Mouse (Mus musculus) stomach, postnatal 0 days (tissue): ENCODE results near the gene E130114P18Rik. TPM values are rescaled to one million over a fixed set of nuclear protein-coding genes. Genes with fewer than 3 reads are reported as not detected.

Experiments
- ATAC-seq: fragments of 200-750 bp; cut with Nextera tagmentation; 2 replicates; pipeline ENCODE4 v1.8.0; 2017; ENCODE audit not compliant: low FRiP score, low TSS enrichment
- DNase-seq: peaks from one replicate; pipeline ENCODE4 v3.0.0-alpha.2; 2016; ENCODE audit warnings: low spot score
- H3K27ac ChIP-seq: fragments of 300-500 bp; sonication (generic); replicated peaks from 2 replicates; pipeline ENCODE4 v1.5.1; 2014; ENCODE audit warnings: mild to moderate bottlenecking, control low read depth
- H3K27me3 ChIP-seq: fragments of 300-500 bp; sonication (generic); 2 replicates; pipeline ENCODE4 v1.6.1; 2014; ENCODE audit warnings: low read length; ENCODE audit not compliant: control insufficient read depth, insufficient read depth
- H3K36me3 ChIP-seq: fragments of 300-500 bp; sonication (generic); 2 replicates; pipeline ENCODE4 v1.6.1; 2014; ENCODE audit warnings: low read length, mixed read lengths; ENCODE audit not compliant: control insufficient read depth, insufficient read depth
- H3K4me1 ChIP-seq: fragments of 300-500 bp; sonication (generic); replicated peaks from 2 replicates; pipeline ENCODE4 v1.6.1; 2014; ENCODE audit warnings: antibody characterized with exemption; ENCODE audit not compliant: control insufficient read depth, insufficient read depth
- H3K4me2 ChIP-seq: fragments of 300-500 bp; sonication (generic); replicated peaks from 2 replicates; pipeline ENCODE4 v1.6.1; 2014; ENCODE audit warnings: low read depth, mild to moderate bottlenecking, control low read depth, moderate library complexity
- H3K4me3 ChIP-seq: fragments of 300-500 bp; sonication (generic); 2 replicates; pipeline ENCODE4 v1.5.1; 2014; ENCODE audit warnings: low read depth, low read length, control low read depth
- H3K9ac ChIP-seq: fragments of 300-500 bp; sonication (generic); 2 replicates; pipeline ENCODE4 v1.6.1; 2014; ENCODE audit warnings: mild to moderate bottlenecking, low read length, control low read depth, mixed read lengths
- H3K9me3 ChIP-seq: fragments of 300-500 bp; sonication (generic); 2 replicates; pipeline ENCODE4 v1.6.1; 2016; ENCODE audit warnings: low read length; ENCODE audit not compliant: control insufficient read depth
- CTCF ChIP-seq: IDR thresholded peaks from 2 replicates; pipeline ENCODE4 v1.5.1; 2016; ENCODE audit warnings: antibody characterized with exemption, low read depth, mild to moderate bottlenecking, moderate library complexity
- EP300 ChIP-seq: optimal IDR thresholded peaks from 2 replicates; pipeline ENCODE3; 2016; ENCODE audit warnings: antibody characterized with exemption
- WGBS: fragments of 180-500 bp; shearing (Covaris S2); extraction: QIAGEN DNeasy Blood & Tissue Kit; methylation state at CpG from one replicate; pipeline ENCODE4 v1.1.7; 2014; 5-methylcytosine and 5-hydroxymethylcytosine counted together
- polyA plus RNA-seq: library from polyadenylated mRNA; unstranded; fragments of >200 nt; fragmentation: Nextera tagmentation; extraction: Ambion mirVana; gene quantifications from 2 replicates; pipeline ENCODE4 v1.2.1, GENCODE M21; 2015

The E130114P18Rik gene
- polyA plus RNA-seq, 1 experiment from 2014 or later = 1.2 TPM

GRCm38 (mm10) chr4:97597443-97597842 is 180.4 kb downstream of the E130114P18Rik start:
- no peaks in the 10 kb centered on the region for H3K36me3 ChIP-seq
- no peak overlapping the region for H3K27ac ChIP-seq
- no peaks in the 10 kb centered on the region for H3K27me3 ChIP-seq
- H3K9me3 ChIP-seq = no peaks in the 10 kb centered on the region
- TF ChIP-seq EP300 (no peak), CTCF (no peak)
- 0 out of 2 replicates have a peak, but pooled peaks cover 3% of the 10 kb centered on the region for H3K4me1 ChIP-seq
- ATAC-seq (no peak), DNase-seq (no peak)
- no peak overlapping the region for H3K4me2 ChIP-seq
- no peak overlapping the region for H3K9ac ChIP-seq
- WGBS = 100% methylated on average over 1 of the region's 1 CpGs
- H3K4me3 ChIP-seq = no peak overlapping the region

GRCm38 (mm10) chr4:97596348-97596747 is 181.5 kb downstream of the E130114P18Rik start:
- H3K9ac ChIP-seq = no peak overlapping the region
- no peak for DNase-seq
- H3K36me3 ChIP-seq = no peaks in the 10 kb centered on the region
- no peak overlapping the region for H3K4me2 ChIP-seq
- H3K27ac ChIP-seq = no peak overlapping the region
- no peak overlapping the region for H3K4me3 ChIP-seq
- H3K4me1 ChIP-seq = 0 out of 2 replicates have a peak, but pooled peaks cover under 1% of the 10 kb centered on the region
- WGBS = 87% methylated on average over 9 of the region's 9 CpGs
- no peak for TF ChIP-seq EP300
- TF ChIP-seq CTCF = no peak
- ATAC-seq = no peak
- no peaks in the 10 kb centered on the region for H3K27me3 ChIP-seq
- H3K9me3 ChIP-seq = no peaks in the 10 kb centered on the region

GRCm38 (mm10) chr4:97593869-97594268 is 184.0 kb downstream of the E130114P18Rik start:
- Histone ChIP-seq H3K4me1 (no peaks in the 10 kb centered on the region), H3K9me3 (no peaks in the 10 kb centered on the region), H3K27me3 (no peaks in the 10 kb centered on the region), H3K27ac (no peak overlapping the region), H3K4me2 (no peak overlapping the region), H3K9ac (no peak overlapping the region), H3K36me3 (no peaks in the 10 kb centered on the region), H3K4me3 (no peak overlapping the region)
- DNase-seq (no peak), ATAC-seq (no peak)
- 84% methylated on average over 5 of the region's 5 CpGs for WGBS
- TF ChIP-seq EP300 = no peak
- TF ChIP-seq CTCF = no peak

GRCm38 (mm10) chr4:97589790-97590189 is 188.1 kb downstream of the E130114P18Rik start:
- TF ChIP-seq CTCF (no peak), EP300 (no peak)
- no peaks in the 10 kb centered on the region for H3K9me3 ChIP-seq
- no peaks in the 10 kb centered on the region for H3K4me1 ChIP-seq
- no peak overlapping the region for H3K9ac ChIP-seq
- H3K36me3 ChIP-seq = no peaks in the 10 kb centered on the region
- 49% methylated on average over 1 of the region's 1 CpGs for WGBS
- no peak overlapping the region for H3K4me3 ChIP-seq
- ATAC-seq (no peak), DNase-seq (no peak)
- H3K27ac ChIP-seq = no peak overlapping the region
- H3K27me3 ChIP-seq = no peaks in the 10 kb centered on the region
- no peak overlapping the region for H3K4me2 ChIP-seq

- H3K27ac ChIP-seq = no peak overlapping the region
- 82% methylated on average over 9 of the region's 9 CpGs for WGBS
Observed at GRCm38 (mm10) chr4:97587412-97588010, 190.4 kb downstream of the E130114P18Rik start.

GRCm38 (mm10) chr4:97585170-97585569 is 192.7 kb downstream of the E130114P18Rik start:
- no peak overlapping the region for H3K4me2 ChIP-seq
- H3K4me1 ChIP-seq = no peaks in the 10 kb centered on the region
- no peaks in the 10 kb centered on the region for H3K9me3 ChIP-seq
- 86% methylated on average over 7 of the region's 7 CpGs for WGBS
- no peaks in the 10 kb centered on the region for H3K36me3 ChIP-seq
- no peak overlapping the region for H3K27ac ChIP-seq
- H3K27me3 ChIP-seq = no peaks in the 10 kb centered on the region
- no peak overlapping the region for H3K4me3 ChIP-seq
- DNase-seq = no peak
- no peak for TF ChIP-seq EP300
- no peak for TF ChIP-seq CTCF
- no peak overlapping the region for H3K9ac ChIP-seq
- ATAC-seq = no peak

More at GRCm38 (mm10) chr4:97587412-97588010, 190.4 kb downstream of the E130114P18Rik start:
- TF ChIP-seq EP300 = no peak
- no peak for TF ChIP-seq CTCF
- H3K4me1 ChIP-seq = no peaks in the 10 kb centered on the region
- DNase-seq = no peak
- H3K27me3 ChIP-seq = no peaks in the 10 kb centered on the region
- H3K4me2 ChIP-seq = no peak overlapping the region
- no peak overlapping the region for H3K4me3 ChIP-seq
- H3K9me3 ChIP-seq = no peaks in the 10 kb centered on the region
- no peak overlapping the region for H3K9ac ChIP-seq
- H3K36me3 ChIP-seq = no peaks in the 10 kb centered on the region
- ATAC-seq = no peak
